Mouse (Mus musculus): ENCODE measurements at regions not wholly inside any gene's neighbourhood (a gene's known extent, or its start where the extent isn't known, plus 50 kb on each side); places are given as distances from the start of the nearest gene placed in this dataset.

DNA sequence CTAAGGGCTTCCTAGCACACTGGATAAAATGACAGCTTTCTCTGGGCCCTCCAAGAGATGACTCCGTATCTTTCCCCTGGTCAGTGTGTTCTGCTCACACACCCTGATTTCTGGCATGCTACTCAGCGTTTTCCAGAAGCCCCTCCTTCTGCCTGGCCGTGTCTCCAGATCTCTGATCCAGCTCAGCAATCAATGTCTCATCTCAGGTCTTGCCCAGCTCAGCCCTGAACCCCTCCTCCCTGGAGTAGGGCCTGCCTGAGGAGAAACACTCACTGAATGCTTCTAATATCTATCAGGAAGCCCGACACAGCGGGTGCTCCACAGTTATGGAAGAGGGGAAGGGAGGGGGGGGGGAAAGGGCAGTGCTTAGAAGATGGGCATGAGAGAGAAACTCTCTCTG lies 101.9 kb upstream of the 1700021F07Rik start:
- TF ChIP-seq POLR2A (IDR thresholded peaks at IDR 0.05; ENCODE audit: insufficient read depth, low read depth, low read length) = no peak
- no peak for TF ChIP-seq CTCF (IDR thresholded peaks at IDR 0.05; ENCODE audit: insufficient read depth, low read depth, low read length)
